Mouse (Mus musculus) intestine, embryonic 15.5 days (tissue): ENCODE data around the gene Cacnb4. TPM values are rescaled to one million over a fixed set of nuclear protein-coding genes. Genes with fewer than 3 reads are reported as not detected.

Experiments used
- ATAC-seq: fragments of 200-750 bp; cut with Nextera tagmentation; 2 replicates; pipeline ENCODE4 v1.8.0; 2017; ENCODE audit warnings: moderate TSS enrichment, moderate library complexity
- H3K27ac ChIP-seq: fragments of 300-500 bp; sonication (generic); 2 replicates; pipeline ENCODE4 v1.5.1; 2015; ENCODE audit warnings: mild to moderate bottlenecking, inconsistent platforms
- H3K27me3 ChIP-seq: fragments of 300-500 bp; sonication (generic); replicated peaks from 2 replicates; pipeline ENCODE4 v1.6.1; 2015; ENCODE audit warnings: inconsistent platforms
- H3K36me3 ChIP-seq: fragments of 300-500 bp; sonication (generic); 2 replicates; pipeline ENCODE4 v1.6.1; 2015; ENCODE audit warnings: inconsistent platforms
- H3K4me1 ChIP-seq: fragments of 300-500 bp; sonication (generic); replicated peaks from 2 replicates; pipeline ENCODE4 v1.6.1; 2015; ENCODE audit warnings: inconsistent platforms
- H3K4me2 ChIP-seq: fragments of 300-500 bp; sonication (generic); replicated peaks from 2 replicates; pipeline ENCODE4 v1.6.1; 2015; ENCODE audit warnings: mild to moderate bottlenecking, inconsistent platforms
- H3K4me3 ChIP-seq: fragments of 300-500 bp; sonication (generic); replicated peaks from 2 replicates; pipeline ENCODE4 v1.5.1; 2015; ENCODE audit warnings: inconsistent platforms
- H3K9ac ChIP-seq: fragments of 300-500 bp; sonication (generic); 2 replicates; pipeline ENCODE4 v1.6.1; 2015; ENCODE audit warnings: inconsistent platforms
- H3K9me3 ChIP-seq: fragments of 300-500 bp; sonication (generic); 2 replicates; pipeline ENCODE4 v1.6.1; 2016; ENCODE audit warnings: inconsistent platforms
- WGBS: fragments of 180-500 bp; shearing (Covaris S2); methylation state at CpG from one replicate; pipeline ENCODE4 v1.1.7; 2015; 5-methylcytosine and 5-hydroxymethylcytosine counted together
- polyA plus RNA-seq: library from polyadenylated mRNA; unstranded; fragments of >200 nt; fragmentation: Nextera tagmentation; extraction: Ambion mirVana; gene quantifications from 2 replicates; pipeline ENCODE4 v1.2.1, GENCODE M21; 2015

The Cacnb4 gene
- polyA plus RNA-seq, 1 experiment from 2014 or later: 0.89 TPM

- whole genome bisulfite sequencing: 57% methylated on average over 5 of the region's 5 CpGs
- ATAC-seq: no peak
- Histone ChIP-seq H3K4me1 (no peaks in the 10 kb centered on the region), H3K9me3 (no peaks in the 10 kb centered on the region), H3K9ac (no peak overlapping the region), H3K4me3 (no peak overlapping the region), H3K36me3 (no peaks in the 10 kb centered on the region), H3K27me3 (no peaks in the 10 kb centered on the region), H3K4me2 (no peak overlapping the region), H3K27ac (no peak overlapping the region)
Measured at GRCm38 (mm10) chr2:52593260-52593659, 83.4 kb downstream of the Cacnb4 start.

GRCm38 (mm10) chr2:52590970-52591347 is 85.7 kb downstream of the Cacnb4 start:
- 2% methylated on average over 5 of the region's 5 CpGs for WGBS
- Histone ChIP-seq H3K4me2 (no peak overlapping the region), H3K36me3 (no peaks in the 10 kb centered on the region), H3K9me3 (no peaks in the 10 kb centered on the region), H3K9ac (no peak overlapping the region), H3K27ac (no peak overlapping the region), H3K27me3 (no peaks in the 10 kb centered on the region), H3K4me1 (no peaks in the 10 kb centered on the region), H3K4me3 (no peak overlapping the region)
- ATAC-seq: peak; percentile 77

- Histone ChIP-seq H3K4me3 (no peak overlapping the region), H3K4me1 (no peaks in the 10 kb centered on the region), H3K27ac (no peak overlapping the region), H3K27me3 (no peaks in the 10 kb centered on the region), H3K9ac (no peak overlapping the region), H3K9me3 (no peaks in the 10 kb centered on the region), H3K36me3 (no peaks in the 10 kb centered on the region), H3K4me2 (no peak overlapping the region)
- WGBS: 72% methylated on average over 7 of the region's 7 CpGs
- no peak for ATAC-seq
Measured at GRCm38 (mm10) chr2:52590340-52590969, 86.2 kb downstream of the Cacnb4 start.

- no peak for ATAC-seq
- Histone ChIP-seq H3K9me3 (no peaks in the 10 kb centered on the region), H3K4me3 (no peak overlapping the region), H3K36me3 (no peaks in the 10 kb centered on the region), H3K27me3 (no peaks in the 10 kb centered on the region), H3K9ac (no peak overlapping the region), H3K4me2 (no peak overlapping the region), H3K27ac (no peak overlapping the region), H3K4me1 (no peaks in the 10 kb centered on the region)
- WGBS: 90% methylated on average over 4 of the region's 4 CpGs
Measured at GRCm38 (mm10) chr2:52589514-52589913, 87.1 kb downstream of the Cacnb4 start.

- H3K4me1 ChIP-seq: no peaks in the 10 kb centered on the region
- no peak overlapping the region for H3K4me3 ChIP-seq
- no peaks in the 10 kb centered on the region for H3K36me3 ChIP-seq
- H3K9me3 ChIP-seq: no peaks in the 10 kb centered on the region
- ATAC-seq: no peak
- WGBS: 71% methylated on average over 4 of the region's 4 CpGs
- no peak overlapping the region for H3K9ac ChIP-seq
- H3K4me2 ChIP-seq: no peak overlapping the region
- H3K27ac ChIP-seq: no peak overlapping the region
- H3K27me3 ChIP-seq: no peaks in the 10 kb centered on the region
Measured at GRCm38 (mm10) chr2:52585384-52585783, 91.2 kb downstream of the Cacnb4 start.

GRCm38 (mm10) chr2:52581132-52581781 is 95.4 kb downstream of the Cacnb4 start:
- Histone ChIP-seq H3K4me3 (no peak overlapping the region), H3K27ac (no peak overlapping the region), H3K9ac (no peak overlapping the region), H3K4me1 (no peaks in the 10 kb centered on the region), H3K4me2 (no peak overlapping the region), H3K27me3 (no peaks in the 10 kb centered on the region), H3K9me3 (no peaks in the 10 kb centered on the region), H3K36me3 (no peaks in the 10 kb centered on the region)
- no peak for ATAC-seq
- 80% methylated on average over 11 of the region's 11 CpGs for WGBS

GRCm38 (mm10) chr2:52580697-52581096 is 95.9 kb downstream of the Cacnb4 start:
- H3K9me3 ChIP-seq: no peaks in the 10 kb centered on the region
- no peak overlapping the region for H3K4me2 ChIP-seq
- no peak for ATAC-seq
- no peak overlapping the region for H3K9ac ChIP-seq
- H3K27ac ChIP-seq: peak overlapping the region; percentile 32; the same call in 1 of the 2 replicates
- H3K27me3 ChIP-seq: no peaks in the 10 kb centered on the region
- no peaks in the 10 kb centered on the region for H3K4me1 ChIP-seq
- H3K36me3 ChIP-seq: no peaks in the 10 kb centered on the region
- H3K4me3 ChIP-seq: no peak overlapping the region
- 46% methylated on average over 5 of the region's 5 CpGs for WGBS

- H3K4me3 ChIP-seq: no peak overlapping the region
- 42% methylated on average over 3 of the region's 3 CpGs for whole genome bisulfite sequencing
Measured at GRCm38 (mm10) chr2:52578846-52579245, 97.8 kb downstream of the Cacnb4 start.

GRCm38 (mm10) chr2:52577700-52578099 is 98.9 kb downstream of the Cacnb4 start:
- H3K27ac ChIP-seq: no peak overlapping the region
- ATAC-seq: no peak
- WGBS: 84% methylated on average over 4 of the region's 4 CpGs

More at GRCm38 (mm10) chr2:52578846-52579245, 97.8 kb downstream of the Cacnb4 start:
- H3K4me2 ChIP-seq: no peak overlapping the region
- H3K9ac ChIP-seq: no peak overlapping the region
- H3K9me3 ChIP-seq: no peaks in the 10 kb centered on the region
- 0 out of 2 replicates have a peak, but pooled peaks cover under 1% of the 10 kb centered on the region for H3K4me1 ChIP-seq
- H3K27ac ChIP-seq: no peak overlapping the region
- H3K36me3 ChIP-seq: no peaks in the 10 kb centered on the region
- ATAC-seq: no peak
- H3K27me3 ChIP-seq: no peaks in the 10 kb centered on the region

GRCm38 (mm10) chr2:52576546-52576945 is 100.1 kb downstream of the Cacnb4 start:
- H3K4me3 ChIP-seq: no peak overlapping the region
- no peak overlapping the region for H3K4me2 ChIP-seq
- no peak overlapping the region for H3K9ac ChIP-seq
- 0 out of 2 replicates have a peak, but pooled peaks cover 4% of the 10 kb centered on the region for H3K4me1 ChIP-seq
- WGBS: 95% methylated on average over 2 of the region's 2 CpGs
- no peak overlapping the region for H3K27ac ChIP-seq
- ATAC-seq: no peak
- H3K27me3 ChIP-seq: no peaks in the 10 kb centered on the region
- no peaks in the 10 kb centered on the region for H3K36me3 ChIP-seq
- no peaks in the 10 kb centered on the region for H3K9me3 ChIP-seq

More at GRCm38 (mm10) chr2:52577700-52578099, 98.9 kb downstream of the Cacnb4 start:
- H3K4me1 ChIP-seq: 0 out of 2 replicates have a peak, but pooled peaks cover 4% of the 10 kb centered on the region
- H3K27me3 ChIP-seq: no peaks in the 10 kb centered on the region
- no peaks in the 10 kb centered on the region for H3K36me3 ChIP-seq
- no peak overlapping the region for H3K4me3 ChIP-seq
- no peak overlapping the region for H3K9ac ChIP-seq
- H3K4me2 ChIP-seq: no peak overlapping the region
- no peaks in the 10 kb centered on the region for H3K9me3 ChIP-seq

GRCm38 (mm10) chr2:52575637-52576175 is 100.9 kb downstream of the Cacnb4 start:
- ATAC-seq: peak; percentile 82
- H3K4me2 ChIP-seq: no peak overlapping the region
- 66% methylated on average over 10 of the region's 10 CpGs for WGBS

GRCm38 (mm10) chr2:52574929-52575328 is 101.7 kb downstream of the Cacnb4 start:
- Histone ChIP-seq H3K4me2 (no peak overlapping the region), H3K9ac (no peak overlapping the region), H3K4me3 (no peak overlapping the region), H3K9me3 (no peaks in the 10 kb centered on the region), H3K27ac (no peak overlapping the region), H3K4me1 (0 out of 2 replicates have a peak, but pooled peaks cover 4% of the 10 kb centered on the region), H3K27me3 (no peaks in the 10 kb centered on the region), H3K36me3 (no peaks in the 10 kb centered on the region)
- WGBS: 77% methylated on average over 3 of the region's 3 CpGs
- 0 out of 2 replicates have a peak, but pooled peaks have one; percentile 31 for ATAC-seq

More at GRCm38 (mm10) chr2:52575637-52576175, 100.9 kb downstream of the Cacnb4 start:
- Histone ChIP-seq H3K4me3 (no peak overlapping the region), H3K27me3 (no peaks in the 10 kb centered on the region), H3K27ac (peak overlapping the region; percentile 22; the same call in 1 of the 2 replicates), H3K9me3 (no peaks in the 10 kb centered on the region), H3K36me3 (no peaks in the 10 kb centered on the region), H3K4me1 (0 out of 2 replicates have a peak, but pooled peaks cover 4% of the 10 kb centered on the region), H3K9ac (no peak overlapping the region)
